Mouse (Mus musculus): ENCODE results near the gene Syce1. TPM values are rescaled to one million over a fixed set of nuclear protein-coding genes. Genes with fewer than 3 reads are reported as not detected.

The Syce1 gene
- 0.55 TPM in 1 of 2 replicates, not detected in the other for total RNA-seq (2014; rRNA removed)
- polyA plus RNA-seq (2015; fragmentation: Nextera tagmentation; extraction: Ambion mirVana), result 0.14 and 0.26 TPM in 2 replicates

GRCm38 (mm10) chr7:140787406-140788052, at the start of gene Syce1:
TSS of gene Syce1 (minus strand) at chr7:140787852.
- no peak within 1 kb of the TSS for H3K4me3 ChIP-seq (ENCODE audit: low read depth, low read length)
- H3K27ac ChIP-seq (ENCODE audit: low read depth, low read length), result no peak within 1 kb of the TSS
- H3K36me3 ChIP-seq (ENCODE audit: insufficient read depth, low read length), result no peaks in the 10 kb centered on the region
- H3K4me2 ChIP-seq (ENCODE audit: low read depth, low read length, poor library complexity, severe bottlenecking), result no peak within 1 kb of the TSS
- no peaks in the 10 kb centered on the region for H3K9me3 ChIP-seq (ENCODE audit: low read length)
- H3K27me3 ChIP-seq (ENCODE audit: insufficient read depth, low read length), result no peaks in the 10 kb centered on the region
- TF ChIP-seq CTCF (IDR thresholded peaks at IDR 0.05), result no peak
- WGBS, result 82% methylated on average over 33 of the region's 33 CpGs
- DNase-seq (ENCODE audit: low spot score) (no peak), ATAC-seq (ENCODE audit: low FRiP score) (no peak)
- H3K9ac ChIP-seq (replicated peaks; ENCODE audit: low read length, poor library complexity, severe bottlenecking), result no peak within 1 kb of the TSS
- H3K4me1 ChIP-seq (ENCODE audit: insufficient read depth, low read length), result no peaks in the 10 kb centered on the region

- Histone ChIP-seq H3K9ac (replicated peaks; ENCODE audit: low read length, poor library complexity, severe bottlenecking) (no peak overlapping the region), H3K9me3 (ENCODE audit: low read length) (no peaks in the 10 kb centered on the region), H3K36me3 (ENCODE audit: insufficient read depth, low read length) (no peaks in the 10 kb centered on the region), H3K4me3 (ENCODE audit: low read depth, low read length) (no peak overlapping the region), H3K27me3 (ENCODE audit: insufficient read depth, low read length) (no peaks in the 10 kb centered on the region), H3K4me1 (ENCODE audit: insufficient read depth, low read length) (no peaks in the 10 kb centered on the region), H3K27ac (ENCODE audit: low read depth, low read length) (no peak overlapping the region), H3K4me2 (ENCODE audit: low read depth, low read length, poor library complexity, severe bottlenecking) (no peak overlapping the region)
- 88% methylated on average over 9 of the region's 9 CpGs for WGBS
- TF ChIP-seq CTCF (IDR thresholded peaks at IDR 0.05), result no peak
- DNase-seq (ENCODE audit: low spot score) (no peak), ATAC-seq (ENCODE audit: low FRiP score) (no peak)
Measured at GRCm38 (mm10) chr7:140836243-140837115, 48.8 kb upstream of the Syce1 start.

DNA sequence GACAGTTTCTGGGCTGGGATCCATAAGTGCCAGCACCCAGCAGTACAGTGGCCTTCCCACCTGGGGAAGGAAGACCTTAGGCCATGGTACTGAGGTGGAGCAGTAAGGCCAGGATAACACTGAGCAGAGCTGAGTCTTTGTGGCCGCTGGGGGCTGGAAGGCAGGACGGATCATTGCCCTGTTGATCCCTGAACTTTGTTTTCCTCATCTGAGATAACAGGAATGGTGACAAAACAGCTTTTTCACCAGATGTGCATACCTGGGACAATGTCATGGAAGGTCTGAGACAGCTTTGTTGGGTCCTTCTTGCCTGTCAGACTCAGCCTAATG, 48.1 kb upstream of the Syce1 start:
- 81% methylated on average over 2 of the region's 2 CpGs for WGBS
- no peak for ATAC-seq (ENCODE audit: low FRiP score)
- H3K4me2 ChIP-seq (ENCODE audit: low read depth, low read length, poor library complexity, severe bottlenecking), result no peak overlapping the region

DNA sequence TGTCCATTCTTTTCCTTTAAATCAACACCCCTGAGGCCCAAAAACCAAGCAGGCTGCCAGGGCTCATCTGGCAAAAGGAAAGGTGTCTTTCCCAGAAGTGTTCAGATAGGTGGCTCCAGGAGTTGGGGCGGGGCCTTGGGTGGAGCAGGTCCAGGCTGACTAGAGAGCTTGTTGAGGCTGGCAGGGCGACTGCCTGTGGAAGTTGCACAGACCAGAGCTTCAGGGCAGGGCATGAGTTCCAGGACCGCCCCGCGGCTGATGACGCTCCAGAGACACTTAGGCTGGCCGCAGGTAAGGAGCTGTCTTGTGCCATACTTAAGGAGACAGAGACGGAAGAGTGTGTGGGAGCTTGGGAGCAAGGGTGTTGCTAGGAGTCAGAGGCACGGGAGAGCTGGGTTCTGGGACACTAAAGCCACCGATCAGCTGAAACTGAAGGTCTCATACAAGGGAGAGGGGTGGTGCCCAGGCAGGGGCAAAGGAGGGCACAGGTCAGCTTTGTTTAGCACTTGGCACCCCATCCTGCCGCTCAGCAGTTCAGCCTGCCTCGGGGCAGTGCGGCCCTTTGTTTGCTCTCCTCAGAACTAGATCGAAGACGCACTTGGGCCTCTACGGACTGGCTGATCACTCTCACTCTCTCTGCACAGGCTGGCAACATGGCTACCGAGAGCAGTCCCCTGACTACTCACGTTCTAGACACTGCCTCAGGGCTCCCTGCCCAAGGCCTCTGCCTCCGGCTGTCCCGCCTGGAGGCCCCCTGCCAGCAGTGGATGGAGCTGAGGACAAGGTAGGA, 47.5 kb upstream of the Syce1 start, which contains the start of gene Urah:
Urah (plus strand) TSS at position 51 of the 790 bp plus-strand sequence.
- Histone ChIP-seq H3K27me3 (ENCODE audit: insufficient read depth, low read length) (no peaks in the 10 kb centered on the region), H3K4me3 (ENCODE audit: low read depth, low read length) (no peak within 1 kb of the TSS), H3K36me3 (ENCODE audit: insufficient read depth, low read length) (no peaks in the 10 kb centered on the region), H3K9me3 (ENCODE audit: low read length) (no peaks in the 10 kb centered on the region), H3K4me2 (ENCODE audit: low read depth, low read length, poor library complexity, severe bottlenecking) (no peak within 1 kb of the TSS), H3K9ac (replicated peaks; ENCODE audit: low read length, poor library complexity, severe bottlenecking) (no peak within 1 kb of the TSS), H3K27ac (ENCODE audit: low read depth, low read length) (no peak within 1 kb of the TSS), H3K4me1 (ENCODE audit: insufficient read depth, low read length) (no peaks in the 10 kb centered on the region)
- no peak for DNase-seq (ENCODE audit: low spot score)
- WGBS, result 47% methylated on average over 20 of the region's 20 CpGs
- no peak for ATAC-seq (ENCODE audit: low FRiP score)
- TF ChIP-seq CTCF (IDR thresholded peaks at IDR 0.05), result no peak

More for the DNA sequence above, 48.1 kb upstream of the Syce1 start:
- no peak overlapping the region for H3K4me3 ChIP-seq (ENCODE audit: low read depth, low read length)
- H3K9me3 ChIP-seq (ENCODE audit: low read length), result no peaks in the 10 kb centered on the region
- H3K9ac ChIP-seq (replicated peaks; ENCODE audit: low read length, poor library complexity, severe bottlenecking), result no peak overlapping the region
- no peak overlapping the region for H3K27ac ChIP-seq (ENCODE audit: low read depth, low read length)
- H3K4me1 ChIP-seq (ENCODE audit: insufficient read depth, low read length), result no peaks in the 10 kb centered on the region
- DNase-seq (ENCODE audit: low spot score), result no peak
- H3K36me3 ChIP-seq (ENCODE audit: insufficient read depth, low read length), result no peaks in the 10 kb centered on the region
- no peaks in the 10 kb centered on the region for H3K27me3 ChIP-seq (ENCODE audit: insufficient read depth, low read length)
- no peak for TF ChIP-seq CTCF (IDR thresholded peaks at IDR 0.05)

DNA sequence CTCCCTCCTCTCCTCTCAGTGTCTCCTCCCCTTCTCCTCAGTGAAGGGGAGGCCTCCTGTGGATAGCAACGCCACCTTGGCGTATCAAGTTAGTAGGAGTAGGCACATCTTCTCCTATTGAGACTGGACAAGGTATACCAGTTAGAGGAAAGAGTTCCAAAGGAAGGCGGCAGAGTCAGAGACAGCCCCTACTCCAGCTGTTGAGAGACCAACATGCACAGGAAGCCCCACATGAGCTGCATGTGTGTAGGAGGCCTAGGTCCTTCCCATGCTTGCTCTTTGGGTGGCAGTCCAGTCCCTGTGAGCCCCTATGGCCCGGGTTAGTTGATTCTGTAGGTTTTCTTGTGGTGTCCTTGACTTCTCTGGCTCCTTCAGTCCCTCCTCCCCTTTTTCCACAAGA, 45.7 kb upstream of the Syce1 start:
- Histone ChIP-seq H3K4me2 (ENCODE audit: low read depth, low read length, poor library complexity, severe bottlenecking) (no peak overlapping the region), H3K36me3 (ENCODE audit: insufficient read depth, low read length) (no peaks in the 10 kb centered on the region), H3K4me3 (ENCODE audit: low read depth, low read length) (no peak overlapping the region), H3K4me1 (ENCODE audit: insufficient read depth, low read length) (no peaks in the 10 kb centered on the region), H3K9ac (replicated peaks; ENCODE audit: low read length, poor library complexity, severe bottlenecking) (no peak overlapping the region), H3K9me3 (ENCODE audit: low read length) (no peaks in the 10 kb centered on the region), H3K27me3 (ENCODE audit: insufficient read depth, low read length) (no peaks in the 10 kb centered on the region), H3K27ac (ENCODE audit: low read depth, low read length) (no peak overlapping the region)
- ATAC-seq (ENCODE audit: low FRiP score), result no peak
- DNase-seq (ENCODE audit: low spot score), result no peak
- 86% methylated on average over 4 of the region's 4 CpGs for WGBS
- no peak for TF ChIP-seq CTCF (IDR thresholded peaks at IDR 0.05)

All from midbrain, postnatal 0 days (tissue).